Mouse (Mus musculus): Measurements from ENCODE around the gene Nanos3.

Gene Nanos3

DNA sequence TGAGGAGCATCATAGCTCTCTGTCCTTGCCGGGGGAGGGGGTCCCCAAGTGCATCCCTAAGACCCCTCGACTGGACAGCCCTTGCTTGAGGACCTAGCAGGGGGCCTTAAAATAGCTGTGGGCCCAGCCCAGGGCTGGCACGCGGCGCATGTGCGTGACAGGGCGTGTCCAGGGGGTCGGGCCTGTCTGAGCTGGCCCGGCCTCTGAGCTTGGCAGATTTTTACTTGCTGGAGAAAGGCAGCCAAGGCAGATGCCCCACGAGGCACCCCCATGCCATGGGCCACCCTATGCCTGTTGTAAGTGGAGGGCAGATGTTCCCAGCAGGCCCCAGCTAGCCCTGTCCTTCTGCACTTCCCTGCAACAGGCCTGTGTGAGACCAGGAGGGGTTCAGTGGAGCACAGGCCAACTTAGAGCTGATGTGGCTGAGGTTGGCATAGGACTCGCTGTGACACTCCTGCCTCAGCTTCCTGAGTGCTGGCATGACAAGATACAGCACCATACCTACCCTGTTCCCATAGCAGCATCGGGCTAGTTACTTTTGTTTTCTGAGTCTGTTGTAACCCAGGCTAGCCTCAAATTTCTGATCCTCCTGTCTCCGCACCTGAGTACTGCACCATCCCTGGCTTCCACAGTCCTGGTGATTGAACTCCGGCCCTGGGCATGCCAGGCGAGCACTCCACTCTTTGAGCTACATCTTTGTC, 16.7 kb upstream of the Nanos3 start:
- no peak for DNase-seq (ENCODE audit: extremely low spot score, low read depth, low spot score)

DNA sequence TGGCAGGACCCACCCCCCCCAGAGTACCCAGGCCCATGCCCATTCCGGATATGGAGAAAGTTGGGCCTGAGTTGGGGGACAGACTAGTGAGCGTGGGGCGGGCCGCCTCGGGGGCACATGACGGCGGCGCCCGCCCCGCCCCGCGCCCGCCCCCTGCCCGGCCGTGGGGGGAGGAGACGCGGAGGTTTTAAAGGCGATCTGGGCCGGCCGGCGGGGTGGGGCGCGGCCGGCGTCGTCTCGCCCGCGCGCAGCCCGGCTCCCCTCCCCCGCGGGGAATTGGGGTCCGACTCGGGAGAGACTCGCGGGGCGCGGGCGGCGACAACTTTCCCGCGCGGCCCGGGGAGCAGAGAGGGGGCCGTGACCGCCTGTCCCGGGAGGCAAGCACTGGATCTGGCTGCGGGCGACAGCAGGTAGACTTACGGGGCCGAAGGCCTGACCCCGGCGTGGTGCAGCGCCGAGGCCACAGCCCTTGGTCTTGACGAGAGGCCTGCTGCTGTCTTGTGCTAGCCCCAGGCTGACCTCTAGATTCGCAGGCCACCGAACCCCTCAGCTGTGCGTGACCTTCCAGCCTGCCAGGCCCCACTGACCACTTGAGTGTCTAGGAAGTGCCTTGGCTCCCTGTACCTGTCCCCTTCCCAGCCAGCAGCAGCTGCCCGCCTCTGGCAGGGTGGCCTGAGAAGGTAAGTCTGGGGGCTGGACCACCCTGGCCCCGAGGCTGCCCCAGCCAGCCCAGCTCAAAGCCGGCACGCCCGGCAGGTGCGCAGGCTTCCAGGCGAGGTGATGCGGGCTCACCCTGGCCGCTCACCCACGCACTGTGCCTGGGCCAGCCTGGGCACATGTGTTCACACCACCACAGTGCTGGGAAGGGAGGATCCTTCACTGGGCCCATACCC, 15.9 kb upstream of the Nanos3 start:
- no peak for DNase-seq (ENCODE audit: extremely low spot score, low read depth, low spot score)

DNA sequence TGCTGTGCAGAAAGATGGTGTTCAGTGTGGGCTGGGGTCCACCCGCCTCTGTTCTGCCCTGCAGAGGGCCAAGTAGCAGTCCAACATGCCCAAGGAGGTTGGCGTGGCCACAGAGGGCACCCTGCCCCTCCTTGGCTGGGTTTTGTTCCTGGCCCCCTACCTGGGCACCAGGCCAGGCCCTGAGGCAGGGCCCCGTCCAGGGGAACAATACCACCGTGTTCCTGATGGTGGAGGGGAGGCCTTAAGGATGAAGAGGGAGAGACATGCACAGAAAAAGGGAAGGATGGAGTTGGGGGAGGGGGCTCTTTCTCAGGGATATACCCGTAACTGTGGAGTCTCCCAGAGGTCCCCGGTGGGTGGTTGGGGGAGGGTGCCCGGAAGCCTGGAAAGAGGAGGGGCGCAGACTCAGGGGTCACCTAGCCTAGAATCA, 15.1 kb upstream of the Nanos3 start:
- DNase-seq (ENCODE audit: extremely low spot score, low read depth, low spot score): no peak

DNA sequence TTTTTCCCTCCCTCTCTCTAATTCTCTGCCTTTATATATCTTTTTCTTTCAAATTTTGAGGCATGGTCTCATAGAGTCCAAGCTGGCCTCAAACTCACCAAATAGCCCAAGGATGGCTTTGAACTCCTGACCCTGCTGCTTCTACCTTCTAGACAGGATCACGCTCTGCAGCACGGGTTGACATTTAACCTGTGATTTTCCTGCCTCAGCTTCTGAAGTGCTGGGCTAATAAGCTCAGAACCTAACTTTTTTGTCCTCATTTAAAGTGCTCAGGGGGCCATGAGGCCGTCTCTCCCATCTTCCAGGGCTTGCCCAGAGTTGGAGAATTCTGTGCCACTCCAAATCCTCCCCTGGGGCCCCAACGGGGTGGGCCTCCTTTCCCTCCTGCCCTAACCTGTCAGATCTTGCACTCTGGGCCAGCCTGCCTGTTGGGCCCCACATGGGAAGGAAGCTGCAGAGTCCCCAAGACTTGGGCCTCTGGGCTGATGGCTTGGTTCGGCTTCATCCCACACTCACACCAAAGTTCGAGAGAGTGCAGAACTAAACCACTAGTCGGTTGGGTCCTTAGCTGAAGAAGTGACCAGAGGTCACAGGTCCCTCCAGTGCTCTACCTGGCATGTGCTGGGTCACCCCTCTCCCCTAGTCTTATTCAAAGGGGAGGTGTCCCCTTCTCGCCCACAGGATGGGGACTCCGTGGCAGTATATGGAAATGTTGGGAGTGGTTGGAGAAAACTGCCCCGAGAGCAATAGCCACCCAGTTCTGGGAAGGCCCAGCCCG, 14.5 kb upstream of the Nanos3 start:
- no peak for DNase-seq (ENCODE audit: extremely low spot score, low read depth, low spot score)

DNA sequence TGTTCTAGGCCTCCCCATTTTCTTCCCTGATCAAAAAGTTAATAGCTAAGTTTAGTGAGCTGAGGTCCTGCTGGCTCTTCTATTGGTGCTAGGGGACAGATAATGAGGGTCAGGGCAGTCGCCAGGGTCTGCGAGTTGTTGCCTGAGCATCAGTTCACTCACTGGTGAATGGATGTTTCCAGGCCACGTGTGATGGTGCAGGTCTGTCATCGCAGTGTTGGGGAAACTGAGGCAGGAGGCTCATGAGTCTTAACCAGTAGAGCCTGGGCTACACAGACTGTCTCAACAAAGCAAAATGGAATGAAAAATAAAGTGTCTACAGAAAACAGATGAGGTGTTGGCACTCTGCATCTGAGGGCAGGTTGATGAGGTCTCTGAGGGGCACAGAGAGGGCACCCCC, 13.9 kb upstream of the Nanos3 start:
- DNase-seq (ENCODE audit: extremely low spot score, low read depth, low spot score): no peak

DNA sequence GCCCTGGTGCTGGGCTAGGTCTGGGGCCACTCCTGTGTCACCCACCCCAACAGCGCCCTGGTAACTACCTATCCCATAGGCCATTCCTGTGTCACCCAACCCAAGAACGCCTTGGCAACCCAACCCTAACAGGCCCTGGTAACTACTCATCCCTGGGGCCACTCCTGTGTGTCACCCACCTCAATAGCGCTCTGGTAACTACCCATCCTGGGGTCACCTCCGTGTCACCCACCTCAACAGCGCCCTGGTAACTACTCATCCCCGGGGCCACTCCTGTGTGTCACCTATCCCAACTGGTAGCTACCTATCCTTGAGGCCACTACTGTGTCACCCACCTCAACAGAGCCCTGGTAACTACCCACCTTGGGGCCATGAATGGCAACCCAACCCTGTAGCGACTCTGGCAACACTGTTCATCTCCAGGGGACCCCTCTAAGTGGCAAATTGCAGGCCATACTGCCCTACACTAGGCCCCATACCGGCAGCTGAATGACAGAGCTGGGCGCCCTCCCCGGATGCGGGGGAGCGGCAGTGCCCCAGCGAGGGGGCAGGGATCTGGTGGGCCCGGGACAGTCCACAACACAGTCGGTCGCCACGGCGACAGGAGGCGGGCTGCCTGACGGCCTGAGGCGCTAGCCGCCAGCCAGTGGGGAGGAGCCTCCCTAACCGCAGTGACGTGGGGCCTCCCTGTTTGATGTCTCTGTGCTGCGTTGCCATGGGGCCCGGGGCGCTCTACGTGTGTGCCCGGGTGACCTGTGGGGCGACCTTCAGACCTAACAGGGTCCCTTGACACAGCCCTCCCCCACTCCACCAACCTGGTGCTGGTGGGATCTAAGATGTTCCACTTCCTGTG, 13.1 kb upstream of the Nanos3 start:
- no peak for DNase-seq (ENCODE audit: extremely low spot score, low read depth, low spot score)

DNA sequence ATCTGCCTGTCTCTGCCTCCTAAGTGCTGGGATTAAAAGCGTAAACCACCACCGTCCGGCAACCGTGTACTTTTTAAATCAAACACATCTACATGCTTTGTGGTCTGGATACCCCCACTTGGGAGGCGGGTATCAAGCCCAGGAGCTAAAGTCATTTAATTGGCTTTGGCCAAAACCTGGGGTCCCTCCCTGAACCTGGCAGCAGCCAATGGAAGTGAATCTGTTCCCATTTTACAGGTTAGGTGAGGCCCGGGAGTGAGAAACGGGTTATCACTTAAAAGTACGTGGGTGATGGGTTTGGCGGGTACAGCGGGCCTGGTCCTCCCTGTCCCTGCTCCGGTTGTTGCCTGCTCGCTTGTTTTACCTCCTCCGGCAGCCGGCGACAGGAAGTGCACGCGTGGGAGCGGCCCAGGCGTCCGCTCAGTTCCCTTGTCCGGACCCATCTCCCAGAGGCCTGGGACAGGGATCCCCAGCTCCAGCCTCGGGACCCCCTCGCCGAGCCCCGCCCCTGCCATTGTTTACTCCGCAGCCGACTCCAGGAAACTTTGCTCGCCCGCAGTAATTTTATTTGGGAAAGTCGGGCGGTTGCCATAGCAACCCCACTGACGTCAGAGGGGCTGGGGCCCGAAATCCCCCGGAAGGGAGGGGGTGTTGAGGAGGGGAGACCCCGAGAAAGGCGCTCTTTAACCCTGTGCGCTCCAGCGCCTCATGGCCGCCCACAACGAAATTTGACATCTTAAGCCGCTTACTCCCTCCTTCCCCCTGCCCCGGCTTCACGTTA, 12.3 kb upstream of the Nanos3 start:
- peak; percentile 95 for DNase-seq (ENCODE audit: extremely low spot score, low read depth, low spot score)

DNA sequence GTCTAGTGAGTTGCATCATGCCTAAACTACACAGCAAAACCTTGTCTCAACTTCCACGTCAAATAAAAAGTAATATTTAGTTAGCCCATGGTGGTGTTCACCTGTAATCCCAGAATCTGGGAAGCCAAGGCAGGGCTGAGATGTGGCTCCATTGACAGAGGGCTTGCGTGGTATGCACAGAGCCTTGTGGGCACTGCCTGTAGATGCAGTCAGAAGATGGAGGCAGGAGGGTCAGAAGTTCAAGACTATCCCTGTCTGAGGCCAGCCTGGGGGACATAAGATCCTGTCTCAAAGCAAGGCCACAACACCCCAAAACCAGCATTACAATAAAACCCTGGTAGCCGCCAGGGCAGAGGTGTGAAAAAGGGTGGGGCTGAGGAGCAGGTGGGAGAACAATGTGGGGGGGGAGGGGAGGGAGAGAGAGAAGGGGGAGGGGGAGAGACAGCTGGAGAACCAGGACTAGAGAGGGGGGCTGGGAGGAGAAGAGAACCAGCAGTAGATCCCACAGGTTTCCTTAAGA, 9.3 kb upstream of the Nanos3 start:
- no peak for DNase-seq (ENCODE audit: extremely low spot score, low read depth, low spot score)

DNA sequence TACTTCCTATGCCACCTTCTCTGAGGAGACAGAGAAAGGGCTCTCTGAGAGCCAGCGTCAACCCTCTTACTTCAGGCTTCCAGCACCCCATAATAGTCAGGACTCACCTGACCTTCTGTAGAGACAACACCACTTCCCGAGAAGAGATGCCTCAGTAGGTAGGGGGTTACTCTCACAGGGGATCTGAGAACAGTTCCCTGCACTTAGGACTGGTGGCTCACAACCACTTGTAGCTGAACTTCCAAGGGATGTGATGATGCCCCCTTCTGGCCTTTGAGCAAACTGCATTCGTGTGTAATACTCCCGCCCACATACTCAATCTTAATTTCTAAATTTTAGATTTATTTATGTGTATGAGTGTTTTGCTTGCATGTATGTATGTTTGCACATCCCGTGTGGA, 8.5 kb upstream of the Nanos3 start:
- no peak for DNase-seq (ENCODE audit: extremely low spot score, low read depth, low spot score)

DNA sequence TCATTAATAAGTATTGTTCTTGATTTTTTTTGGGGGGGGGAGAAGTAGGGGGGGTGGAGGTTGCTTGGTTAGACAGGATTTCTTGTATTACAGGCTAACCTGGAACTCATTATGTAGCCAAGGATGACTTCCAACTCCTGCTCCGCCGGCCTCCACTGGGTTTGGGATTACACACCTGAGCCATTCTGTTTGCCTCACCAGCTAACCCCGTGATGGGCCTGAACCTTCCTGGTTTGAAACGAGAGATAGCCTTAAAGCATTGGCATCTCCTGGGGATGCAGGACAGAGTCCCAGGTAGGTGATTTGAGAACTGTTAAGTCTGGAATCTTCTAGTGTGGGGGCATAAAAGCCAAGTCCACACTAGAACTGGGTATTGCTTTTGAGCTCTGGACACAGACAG, 8.1 kb upstream of the Nanos3 start:
- no peak for DNase-seq (ENCODE audit: extremely low spot score, low read depth, low spot score)

DNA sequence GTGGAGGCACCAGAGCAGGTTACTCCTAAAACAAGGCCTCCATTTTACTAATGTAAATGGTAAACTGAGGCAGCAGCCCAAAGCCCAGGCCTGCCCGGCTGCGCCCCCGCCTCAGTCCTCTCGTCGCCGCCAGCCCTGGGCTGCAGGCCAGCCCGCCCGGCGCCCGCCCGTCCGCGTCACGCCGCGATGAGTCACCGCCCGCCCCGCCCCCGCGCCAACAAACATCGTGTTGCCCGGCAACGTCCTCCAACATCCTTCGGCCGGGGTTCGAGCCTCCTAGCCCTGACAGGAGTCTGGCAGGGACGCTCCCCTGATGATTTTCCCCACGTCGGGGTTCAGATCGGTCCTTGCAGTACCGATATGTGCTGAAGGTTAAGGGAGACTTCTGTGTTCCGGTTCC, 7.5 kb upstream of the Nanos3 start:
- DNase-seq (ENCODE audit: extremely low spot score, low read depth, low spot score): no peak

DNA sequence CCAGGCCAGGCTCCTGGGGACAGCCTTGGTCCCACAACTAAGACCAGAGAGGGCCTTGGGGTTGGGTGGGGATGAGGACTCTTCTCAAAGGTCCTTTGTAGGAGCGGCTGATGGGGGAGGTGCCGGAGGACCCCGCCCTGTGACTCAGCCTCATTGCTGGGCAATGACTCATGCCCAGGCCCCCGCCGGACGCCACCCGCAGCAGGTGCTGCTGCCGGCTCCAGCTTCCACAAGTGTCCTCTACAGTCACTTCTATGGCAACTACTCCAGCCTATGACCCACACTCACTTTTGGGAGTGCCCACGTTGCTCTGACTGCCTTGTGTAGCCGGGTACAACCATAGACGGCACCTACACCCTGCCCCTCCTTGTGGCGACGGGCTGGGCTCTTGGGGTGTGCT, 7.0 kb upstream of the Nanos3 start:
- no peak for DNase-seq (ENCODE audit: extremely low spot score, low read depth, low spot score)

DNA sequence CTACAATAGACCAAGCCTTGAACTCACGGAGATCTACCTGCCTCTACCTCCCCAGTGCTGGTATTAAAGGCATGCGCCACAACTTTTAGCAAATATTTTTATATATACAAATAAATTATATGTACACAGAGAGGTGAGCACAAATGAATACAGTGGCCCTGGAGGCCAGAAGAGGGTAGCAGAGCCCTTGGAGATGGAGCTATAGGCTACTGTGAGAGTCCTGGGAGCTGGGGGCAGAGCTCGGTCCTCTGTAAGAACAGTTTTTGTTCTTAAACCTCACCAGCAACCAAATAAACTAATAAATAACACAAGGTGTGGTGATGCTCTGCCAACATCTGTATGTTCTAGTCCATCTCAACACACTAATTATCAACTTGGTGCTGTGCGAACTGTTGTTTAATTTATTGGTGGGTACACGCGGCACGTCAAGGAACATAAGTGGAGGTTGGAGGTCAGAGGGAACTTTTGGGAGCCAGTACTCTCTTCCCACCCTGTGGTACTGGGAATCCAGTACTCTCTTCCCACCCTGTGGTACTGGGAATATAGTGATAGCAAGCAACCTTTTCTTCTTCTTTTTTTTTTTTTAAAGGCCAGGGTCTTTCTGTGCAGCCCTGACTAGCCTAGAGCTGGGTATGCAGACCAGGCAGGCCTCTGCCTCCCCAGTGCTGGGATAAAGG, 5.3 kb upstream of the Nanos3 start:
- DNase-seq (ENCODE audit: extremely low spot score, low read depth, low spot score): no peak

DNA sequence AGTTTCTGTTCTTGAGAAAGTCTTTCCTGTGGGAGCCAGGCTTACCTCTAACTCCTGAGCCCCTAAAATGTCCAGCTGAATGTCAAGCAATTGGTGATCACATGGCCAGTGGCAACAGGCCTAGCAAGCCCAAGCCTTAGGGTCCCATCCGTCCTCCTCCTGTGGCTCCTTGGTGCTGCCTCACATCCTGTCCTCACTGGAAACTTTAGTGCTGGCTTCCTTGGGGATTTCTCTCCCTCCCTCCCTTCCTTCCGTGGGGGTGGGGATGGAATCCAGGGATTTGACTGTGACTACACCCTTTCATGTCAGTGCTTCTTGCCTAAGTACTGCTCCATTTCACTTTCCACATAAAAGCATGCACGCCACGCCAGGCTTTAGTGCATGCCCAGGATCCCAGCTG, 4.6 kb upstream of the Nanos3 start:
- no peak for DNase-seq (ENCODE audit: extremely low spot score, low read depth, low spot score)

DNA sequence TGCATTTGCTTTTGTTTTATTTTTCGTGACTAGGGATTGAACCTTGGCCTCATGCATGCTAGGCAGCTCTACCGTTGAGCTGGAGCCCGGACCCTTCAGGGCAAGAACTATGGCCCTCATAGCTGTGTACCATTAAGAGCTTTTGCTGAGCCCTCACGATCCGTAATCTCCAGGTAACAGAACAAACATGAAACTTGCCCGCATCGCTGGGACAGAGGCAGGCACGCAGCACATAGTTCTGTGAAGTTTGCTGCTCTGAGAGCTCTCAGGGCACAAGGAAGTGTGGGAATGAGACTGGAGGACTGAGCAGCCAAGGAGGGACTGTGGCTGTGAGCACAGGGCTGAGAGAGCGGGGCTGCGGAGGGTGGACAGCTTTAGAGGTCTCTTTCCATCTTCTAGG, 3.7 kb upstream of the Nanos3 start:
- no peak for DNase-seq (ENCODE audit: extremely low spot score, low read depth, low spot score)

DNA sequence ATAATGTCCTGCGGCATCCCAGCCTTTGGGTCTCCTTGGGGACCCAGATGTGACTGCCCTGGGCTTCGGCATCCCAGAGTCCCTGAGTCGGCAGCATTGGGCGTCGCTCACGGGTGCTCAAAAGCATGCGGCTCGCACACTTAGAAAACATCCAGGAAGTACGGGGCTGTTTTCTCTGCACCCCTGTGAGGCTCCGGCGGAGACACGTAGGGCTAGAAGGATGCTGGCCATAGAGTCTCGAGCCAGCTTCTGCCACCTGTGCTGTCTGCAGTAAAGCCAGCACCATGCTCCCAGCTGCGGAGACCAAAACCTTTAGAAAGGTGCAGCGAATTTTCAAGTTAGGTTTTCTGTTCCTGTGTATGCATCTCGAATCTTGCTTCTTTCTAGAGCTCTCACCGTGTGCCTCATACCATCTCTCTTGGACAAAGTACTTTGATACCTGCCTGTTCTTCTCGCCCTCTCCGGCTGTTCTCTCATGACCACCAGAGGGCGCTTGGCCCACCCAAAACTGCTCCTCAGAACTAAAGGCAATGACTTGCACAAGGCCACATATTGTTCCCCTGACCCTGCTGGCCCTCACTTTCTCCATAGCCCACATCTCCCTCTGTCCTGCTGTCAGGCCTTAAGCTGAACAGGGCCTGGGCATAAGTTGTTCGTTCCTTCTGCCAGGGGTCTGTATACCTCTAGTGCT, 2.2 kb upstream of the Nanos3 start:
- no peak for DNase-seq (ENCODE audit: extremely low spot score, low read depth, low spot score)

DNA sequence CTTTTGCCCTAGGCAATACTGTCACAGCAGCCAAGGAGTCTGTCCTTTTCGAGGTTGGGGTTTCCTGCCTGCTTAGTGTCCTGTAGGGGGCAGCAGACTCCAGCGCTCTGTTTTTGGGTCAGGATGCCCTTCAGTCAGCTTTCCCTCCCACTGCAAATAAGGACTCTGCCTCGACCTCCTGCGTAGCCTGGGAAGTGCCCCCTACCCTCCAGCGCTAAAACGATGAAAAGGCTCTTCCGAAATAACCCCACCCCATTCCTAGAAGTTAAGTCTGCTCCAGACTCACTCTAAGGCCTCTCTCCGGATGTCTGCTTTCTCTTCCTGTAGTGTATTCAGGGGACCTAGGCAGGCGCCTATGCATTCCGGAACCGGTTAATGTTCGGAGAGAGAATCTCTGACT, 1.5 kb upstream of the Nanos3 start:
- DNase-seq (ENCODE audit: extremely low spot score, low read depth, low spot score): no peak
